Mouse (Mus musculus) yolk sac, embryonic 10.5 days (tissue): ENCODE data around the gene Slc37a1.

Experiments
- DNase-seq: peaks from one replicate; pipeline ENCODE4 v3.0.0-alpha.2; 2017; ENCODE audit warnings: low spot score

Slc37a1 gene

GRCm38 (mm10) chr17:31286492-31286891 is at the start of gene Slc37a1:
Slc37a1 (plus strand) TSS chr17:31286792.
- DNase-seq, result no peak

DNA sequence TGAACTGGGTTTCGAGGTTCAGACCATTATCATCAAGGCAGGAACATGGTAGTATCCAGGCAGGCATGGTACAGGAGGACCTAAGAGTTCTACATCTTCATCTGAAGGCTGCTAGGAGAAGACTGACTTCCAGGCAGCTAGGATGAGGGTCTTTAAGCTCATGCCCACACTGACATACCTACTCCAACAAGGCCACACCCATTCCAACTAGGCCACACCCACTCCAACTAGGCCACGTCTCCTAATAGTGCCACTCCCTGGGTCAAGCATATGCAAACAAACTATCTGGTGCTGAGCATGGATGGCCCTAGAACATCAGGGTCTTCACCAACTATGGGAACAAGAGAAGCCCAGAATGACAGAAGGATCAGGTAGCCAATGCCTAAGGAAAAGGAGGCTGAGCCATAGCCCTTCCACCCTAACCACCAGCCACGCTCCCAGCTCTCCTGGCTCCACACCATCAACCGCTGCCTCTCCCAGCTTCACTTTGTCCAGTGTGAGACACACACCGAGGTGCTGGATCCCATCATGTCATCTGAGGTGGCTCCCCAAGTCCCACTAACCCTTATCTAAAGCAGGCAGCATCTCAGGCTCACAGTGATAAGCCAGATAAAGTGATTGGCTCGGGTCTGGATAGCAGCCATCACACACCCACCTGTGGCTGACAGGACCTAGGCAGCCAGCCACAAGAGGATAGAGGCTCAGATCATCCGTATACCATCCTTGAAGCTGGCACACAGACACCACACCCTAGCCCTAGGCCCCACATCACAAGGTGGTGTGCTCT is 48.2 kb upstream of the Slc37a1 start:
- DNase-seq, result no peak

- no peak for DNase-seq
Observed at GRCm38 (mm10) chr17:31241156-31241555, 45.4 kb upstream of the Slc37a1 start.

DNA sequence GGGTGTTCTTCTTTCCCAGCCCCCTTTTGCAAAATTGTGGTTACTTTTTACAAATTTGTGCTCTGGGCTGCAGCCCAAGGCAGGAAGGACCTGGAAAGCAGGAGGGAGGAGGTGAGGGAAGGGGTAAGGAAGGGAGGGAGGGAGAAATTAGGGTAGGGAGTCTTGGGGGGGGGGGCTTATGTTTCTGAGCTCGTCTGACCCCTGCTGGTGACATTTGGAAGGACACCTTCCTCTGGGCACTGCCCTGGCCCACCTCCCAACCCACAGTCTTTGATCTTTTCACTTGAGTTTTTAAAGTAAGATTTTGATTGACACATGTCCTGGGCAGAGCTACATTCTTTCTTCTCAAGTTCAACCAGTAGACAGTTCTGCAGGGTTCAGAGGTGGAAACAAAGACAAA is 43.8 kb upstream of the Slc37a1 start:
- DNase-seq, result no peak

GRCm38 (mm10) chr17:31245321-31245720 is 41.3 kb upstream of the Slc37a1 start:
- no peak for DNase-seq

GRCm38 (mm10) chr17:31247144-31247543 is 39.4 kb upstream of the Slc37a1 start:
- no peak for DNase-seq

DNA sequence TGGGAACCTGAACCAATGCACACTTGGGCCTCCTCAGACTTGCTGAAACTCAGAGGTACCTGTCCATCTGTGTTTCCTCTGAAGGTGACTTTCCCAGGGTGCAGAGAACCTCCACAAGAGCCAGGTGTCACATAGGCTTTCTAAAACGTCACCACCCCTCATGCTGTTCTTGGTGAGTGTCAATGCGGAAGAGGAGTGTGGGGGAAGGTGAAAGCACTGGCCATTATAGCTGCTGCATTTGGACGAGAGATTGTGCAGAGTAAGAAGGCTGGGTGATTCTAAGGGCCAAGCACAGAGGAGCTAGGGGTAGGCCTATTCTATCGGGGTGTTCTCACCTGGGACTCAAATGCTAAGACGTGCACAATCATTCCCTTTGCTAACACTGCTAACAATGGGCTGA is 32.6 kb upstream of the Slc37a1 start:
- DNase-seq, result no peak

DNA sequence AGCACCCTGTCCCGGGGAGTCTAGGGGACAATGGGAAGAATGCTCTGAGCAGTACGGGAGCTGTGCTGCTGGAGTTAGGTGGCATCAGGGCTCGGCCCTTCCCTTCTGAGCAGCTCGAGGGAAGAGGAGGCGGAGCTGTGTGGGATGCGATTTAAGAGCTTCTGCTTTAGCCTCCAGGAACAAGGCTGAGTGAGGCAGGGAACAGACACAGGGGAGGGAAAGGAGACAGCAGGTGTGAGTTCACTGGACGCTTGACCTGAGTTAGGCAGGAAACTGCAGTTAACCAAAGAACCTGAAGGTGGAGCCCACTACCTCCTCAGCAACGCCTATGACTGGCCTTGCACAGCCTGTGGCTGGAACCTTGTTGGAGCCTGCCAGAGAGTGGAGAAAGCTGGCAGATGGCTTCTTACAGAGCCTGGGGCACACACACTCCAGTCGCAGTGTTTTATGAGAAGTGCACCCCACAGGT is 32.1 kb upstream of the Slc37a1 start:
- peak; percentile 51 for DNase-seq

DNA sequence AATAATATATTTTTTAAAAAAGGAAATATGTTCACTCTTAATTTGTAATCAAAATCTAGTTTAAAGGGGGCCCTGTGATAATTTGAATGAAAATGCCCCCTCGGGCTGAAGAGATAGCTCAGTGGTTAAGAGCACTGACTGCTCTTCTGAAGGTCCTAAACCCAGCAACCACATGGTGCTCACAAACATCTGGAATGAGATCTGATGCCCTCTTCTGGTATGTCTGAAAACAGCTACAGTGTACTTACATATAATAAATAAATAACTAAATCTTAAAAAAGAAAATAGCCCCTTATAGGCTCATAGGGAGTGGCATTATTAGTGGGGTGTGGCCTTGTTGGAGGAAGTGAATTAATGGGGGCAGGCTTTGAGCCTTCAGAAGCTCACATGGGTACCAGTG is 29.4 kb upstream of the Slc37a1 start:
- no peak for DNase-seq

GRCm38 (mm10) chr17:31257898-31258297 is 28.7 kb upstream of the Slc37a1 start:
- DNase-seq, result no peak

DNA sequence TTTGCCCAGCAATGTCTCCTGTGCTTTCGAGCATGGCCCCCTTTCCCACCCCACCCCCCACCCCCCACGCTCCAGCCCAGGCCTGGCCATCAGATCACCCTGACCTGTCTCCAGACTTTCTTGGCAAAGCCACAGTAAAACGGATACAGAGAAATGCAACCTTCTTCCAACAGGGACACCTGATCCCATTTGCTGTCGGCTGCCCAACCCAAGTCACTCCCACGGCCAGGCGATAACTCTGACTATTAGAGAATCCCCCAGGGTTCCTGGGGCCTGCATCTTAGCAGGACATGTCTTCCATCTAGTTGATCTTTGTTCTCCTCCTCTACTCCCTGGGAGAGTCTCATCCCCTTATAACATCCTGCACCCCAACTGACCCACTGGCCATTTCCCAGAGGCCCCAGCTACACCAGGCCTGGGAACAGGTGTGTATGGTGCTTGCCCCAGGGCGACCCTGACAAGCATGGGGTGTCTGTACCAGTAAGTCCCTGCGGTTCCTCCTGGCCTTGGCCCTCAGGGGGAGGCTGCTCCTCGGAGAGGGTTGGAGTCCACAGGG is 28.2 kb upstream of the Slc37a1 start:
- DNase-seq, result no peak

DNA sequence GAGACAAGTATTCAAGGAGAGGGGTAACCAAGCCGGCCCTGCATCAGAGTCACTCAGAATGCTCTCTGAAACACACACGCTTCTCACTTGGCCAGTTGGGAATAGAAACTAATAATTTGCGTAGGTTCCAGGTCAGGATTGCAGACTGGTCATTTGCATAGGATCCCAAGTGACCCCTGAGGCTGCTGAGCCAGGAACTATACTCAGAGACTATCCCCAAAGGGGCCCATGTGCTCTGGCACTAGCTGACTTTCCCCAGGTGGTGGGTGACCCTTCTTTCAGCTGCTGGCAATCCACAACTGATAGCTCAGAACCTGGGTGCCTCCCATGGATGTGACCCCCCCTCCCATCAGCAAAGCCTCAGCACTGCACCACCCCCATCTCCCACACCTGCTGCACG is 27.4 kb upstream of the Slc37a1 start:
- no peak for DNase-seq

- DNase-seq, result no peak
Observed at GRCm38 (mm10) chr17:31259825-31260224, 26.8 kb upstream of the Slc37a1 start.

- DNase-seq, result no peak
Observed at GRCm38 (mm10) chr17:31260430-31260829, 26.2 kb upstream of the Slc37a1 start.

GRCm38 (mm10) chr17:31261352-31261751 is 25.2 kb upstream of the Slc37a1 start:
- no peak for DNase-seq

DNA sequence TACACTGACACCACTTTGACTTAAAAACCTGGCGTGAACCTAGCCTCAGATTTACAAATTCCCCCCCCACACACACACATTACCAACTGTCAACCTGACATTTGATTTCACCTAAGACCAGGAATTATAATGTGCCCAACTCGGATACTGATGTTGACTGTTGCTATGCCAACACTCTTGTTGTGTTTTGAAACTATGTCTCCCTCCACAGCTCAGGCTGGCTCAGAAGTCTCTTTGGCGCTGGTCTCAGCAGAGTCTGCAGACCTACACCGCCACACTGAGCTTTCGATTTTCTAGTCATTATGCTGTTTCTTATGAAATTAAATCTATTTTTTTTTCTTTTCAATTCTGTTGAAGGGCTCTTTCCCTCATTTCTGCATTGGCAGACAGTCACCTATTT is 23.9 kb upstream of the Slc37a1 start:
- no peak for DNase-seq

- DNase-seq, result no peak
Observed at GRCm38 (mm10) chr17:31263770-31264169, 22.8 kb upstream of the Slc37a1 start.

GRCm38 (mm10) chr17:31264372-31264771 is 22.2 kb upstream of the Slc37a1 start:
- DNase-seq, result no peak

- no peak for DNase-seq
Observed at GRCm38 (mm10) chr17:31265171-31265572, 21.4 kb upstream of the Slc37a1 start.

GRCm38 (mm10) chr17:31265831-31266230 is 20.8 kb upstream of the Slc37a1 start:
- DNase-seq, result no peak

DNA sequence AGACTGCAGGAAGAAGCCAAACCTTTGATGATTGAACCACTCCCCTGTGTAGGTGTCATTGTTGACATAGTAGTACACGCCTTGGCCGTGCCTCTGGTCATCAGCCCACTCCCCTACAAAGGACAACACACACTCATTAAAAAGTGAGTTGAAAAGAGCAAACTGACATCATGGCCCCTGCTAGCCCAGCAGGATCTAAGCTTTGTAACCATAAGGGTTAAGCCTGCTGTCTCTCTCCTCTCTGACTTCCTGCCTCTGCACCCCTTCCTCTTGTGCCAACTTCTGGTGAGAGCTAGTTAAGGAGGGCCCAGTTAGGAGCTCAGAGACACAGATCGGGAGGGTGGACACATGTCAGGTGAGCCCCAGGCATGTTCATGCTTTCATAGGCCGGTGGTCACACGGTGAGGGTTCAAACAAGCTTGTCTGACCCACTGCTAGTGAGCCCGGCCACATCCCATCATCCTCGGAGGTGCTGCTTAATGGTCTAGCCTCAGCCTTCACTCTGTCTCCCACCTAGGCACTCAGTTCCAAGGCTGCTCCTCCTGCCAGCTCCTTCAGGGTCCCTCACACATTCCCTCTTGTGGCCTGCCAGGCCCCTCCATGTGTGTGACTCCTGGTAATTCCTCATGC is 20.2 kb upstream of the Slc37a1 start:
- DNase-seq, result no peak

DNA sequence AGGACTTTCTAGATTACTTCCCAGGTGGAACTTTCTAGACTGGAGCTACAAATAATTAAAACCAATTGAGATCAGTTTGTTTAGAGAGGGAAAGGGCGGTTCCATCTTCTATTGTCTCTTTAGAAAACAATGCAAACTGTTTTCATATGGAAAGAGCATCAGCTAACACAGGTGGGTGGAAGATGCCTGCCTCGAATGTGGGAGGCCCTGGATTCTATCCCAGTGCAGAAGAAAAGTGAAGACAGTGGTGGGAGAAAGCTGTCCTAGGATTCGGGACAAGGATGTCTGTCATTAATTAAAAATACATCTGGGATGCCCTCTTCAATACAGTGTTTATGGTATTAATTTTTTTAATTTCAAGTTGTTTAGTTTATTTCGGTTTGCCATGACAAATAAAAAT is 19.5 kb upstream of the Slc37a1 start:
- no peak for DNase-seq

GRCm38 (mm10) chr17:31267603-31268002 is 19.0 kb upstream of the Slc37a1 start:
- no peak for DNase-seq
